Mouse (Mus musculus) liver, postnatal 0 days (tissue): ENCODE measurements around the gene Klhl6. TPM values are rescaled to one million over a fixed set of nuclear protein-coding genes. Genes with fewer than 3 reads are reported as not detected.

Source experiments
- ATAC-seq: fragments of 200-750 bp; cut with Nextera tagmentation; 2 replicates; pipeline ENCODE4 v1.8.0; 2017; ENCODE audit warnings: mild to moderate bottlenecking, moderate library complexity
- DNase-seq: peaks from one replicate; pipeline ENCODE4 v3.0.0-alpha.2; 2016
- H3K27ac ChIP-seq: fragments of 300-500 bp; sonication (generic); 2 replicates; pipeline ENCODE4 v1.5.1; 2014; ENCODE audit warnings: antibody characterized with exemption, moderate library complexity, mild to moderate bottlenecking, low read depth
- H3K27me3 ChIP-seq: fragments of 300-500 bp; sonication (generic); 2 replicates; pipeline ENCODE4 v1.6.1; 2014; ENCODE audit warnings: low read length, control low read depth, mixed read lengths; ENCODE audit not compliant: insufficient read depth
- H3K36me3 ChIP-seq: fragments of 300-500 bp; sonication (generic); replicated peaks from 2 replicates; pipeline ENCODE4 v1.6.1; 2014; ENCODE audit warnings: mild to moderate bottlenecking, control low read depth, low read length, moderate library complexity, mixed read lengths; ENCODE audit not compliant: insufficient read depth
- H3K4me1 ChIP-seq: fragments of 300-500 bp; sonication (generic); 2 replicates; pipeline ENCODE4 v1.6.1; 2014; ENCODE audit warnings: antibody characterized with exemption, mild to moderate bottlenecking, control low read depth; ENCODE audit not compliant: insufficient read depth
- H3K4me2 ChIP-seq: fragments of 300-500 bp; sonication (generic); 2 replicates; pipeline ENCODE4 v1.6.1; 2014; ENCODE audit warnings: low read depth, mild to moderate bottlenecking, low read length, moderate library complexity, mixed read lengths
- H3K4me3 ChIP-seq: fragments of 300-500 bp; sonication (generic); 2 replicates; pipeline ENCODE4 v1.5.1; 2014; ENCODE audit warnings: low read depth, low read length
- H3K9ac ChIP-seq: fragments of 300-500 bp; sonication (generic); replicated peaks from 2 replicates; pipeline ENCODE4 v1.6.1; 2014; ENCODE audit warnings: mild to moderate bottlenecking, moderate library complexity
- H3K9me3 ChIP-seq: fragments of 300-500 bp; sonication (generic); 2 replicates; pipeline ENCODE4 v1.6.1; 2016; ENCODE audit warnings: mild to moderate bottlenecking, control low read depth, low read length, mixed read lengths
- CTCF ChIP-seq: sonication (generic); IDR thresholded peaks from 2 replicates; pipeline ENCODE4 v1.5.1; 2016; ENCODE audit warnings: antibody characterized with exemption, low read depth
- EP300 ChIP-seq: IDR thresholded peaks from 2 replicates; pipeline ENCODE4 v1.6.1; 2016; ENCODE audit warnings: antibody characterized with exemption, low read depth, mild to moderate bottlenecking
- WGBS: fragments of 180-500 bp; shearing (Covaris S2); extraction: QIAGEN DNeasy Blood & Tissue Kit; methylation state at CpG from one replicate; pipeline ENCODE4 v1.1.7; 2014; ENCODE audit not compliant: insufficient replicate concordance; 5-methylcytosine and 5-hydroxymethylcytosine counted together
- polyA plus RNA-seq: library from polyadenylated mRNA; unstranded; fragments of >200 nt; fragmentation: Nextera tagmentation; extraction: Ambion mirVana; gene quantifications from 2 replicates; pipeline ENCODE4 v1.2.1, GENCODE M21; 2015

Gene Klhl6
- polyA plus RNA-seq, 1 experiment from 2014 or later = 17.2 TPM

DNA sequence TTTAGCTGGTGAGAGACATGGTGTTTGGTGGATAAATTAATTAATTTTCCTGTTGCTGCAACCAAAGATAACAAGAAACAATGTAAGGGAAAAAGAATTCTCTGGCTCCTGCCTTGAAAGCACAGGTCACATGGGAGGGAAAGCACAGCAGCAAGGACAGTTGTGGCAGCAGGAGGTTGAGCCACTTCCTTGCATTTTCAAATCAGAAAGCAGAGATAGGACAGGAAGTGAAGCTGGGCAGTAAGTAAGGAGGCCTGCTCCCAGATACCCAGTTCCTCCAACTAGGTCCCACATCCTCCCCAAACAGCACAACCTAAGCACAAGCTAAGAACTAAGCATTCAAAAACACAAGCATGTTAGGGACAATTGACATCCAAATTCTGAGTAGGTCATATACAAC, 15.9 kb downstream of the Klhl6 start:
- peak; percentile 36; the same call in 1 of the 2 replicates for ATAC-seq
- no peaks in the 10 kb centered on the region for H3K9me3 ChIP-seq
- DNase-seq = no peak
- H3K4me2 ChIP-seq = no peak overlapping the region
- no peak overlapping the region for H3K27ac ChIP-seq
- no peak overlapping the region for H3K9ac ChIP-seq
- TF ChIP-seq CTCF (no peak), EP300 (no peak)
- no peaks in the 10 kb centered on the region for H3K27me3 ChIP-seq
- H3K4me1 ChIP-seq = peaks cover 14% of the 10 kb centered on the region; the same call in 1 of the 2 replicates
- no peaks in the 10 kb centered on the region for H3K36me3 ChIP-seq
- H3K4me3 ChIP-seq = no peak overlapping the region

- no peak overlapping the region for H3K4me3 ChIP-seq
- H3K27me3 ChIP-seq = no peaks in the 10 kb centered on the region
- no peak for ATAC-seq
- H3K9ac ChIP-seq = no peak overlapping the region
- no peaks in the 10 kb centered on the region for H3K36me3 ChIP-seq
- no peak for DNase-seq
- WGBS = 58% methylated on average over 1 of the region's 1 CpGs
- H3K4me1 ChIP-seq = peaks cover 14% of the 10 kb centered on the region; the same call in 1 of the 2 replicates
- TF ChIP-seq EP300 (no peak), CTCF (no peak)
- no peak overlapping the region for H3K27ac ChIP-seq
- H3K4me2 ChIP-seq = no peak overlapping the region
- H3K9me3 ChIP-seq = no peaks in the 10 kb centered on the region
Observed at GRCm38 (mm10) chr16:19966437-19966836, 16.4 kb downstream of the Klhl6 start.

DNA sequence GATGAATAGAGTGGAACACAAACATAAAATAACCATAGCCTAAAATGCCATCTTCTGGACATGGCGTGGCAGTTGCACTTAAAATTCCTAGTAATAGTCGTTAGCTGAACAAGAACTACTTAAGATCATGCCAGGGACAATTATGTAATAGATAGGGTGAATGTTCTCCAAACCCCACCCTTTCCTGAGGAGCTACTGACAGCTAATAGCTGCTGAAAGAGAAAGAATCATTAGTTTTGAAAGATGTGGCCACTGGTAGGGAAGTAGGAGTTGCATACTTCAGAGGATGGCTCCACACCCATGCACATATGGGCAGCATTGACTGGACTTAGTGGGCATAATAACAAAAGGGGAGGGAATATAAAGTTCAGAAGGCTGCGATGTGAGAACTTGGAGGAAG, 19.9 kb downstream of the Klhl6 start:
- ATAC-seq = no peak
- Histone ChIP-seq H3K9ac (no peak overlapping the region), H3K9me3 (no peaks in the 10 kb centered on the region), H3K4me3 (no peak overlapping the region), H3K4me1 (peaks cover 14% of the 10 kb centered on the region; the same call in 1 of the 2 replicates), H3K27ac (no peak overlapping the region), H3K36me3 (no peaks in the 10 kb centered on the region), H3K27me3 (no peaks in the 10 kb centered on the region), H3K4me2 (no peak overlapping the region)
- TF ChIP-seq CTCF (no peak), EP300 (no peak)
- 53% methylated on average over 3 of the region's 3 CpGs for WGBS
- no peak for DNase-seq

- peaks cover 7% of the 10 kb centered on the region; the same call in 1 of the 2 replicates for H3K36me3 ChIP-seq
- H3K4me3 ChIP-seq = no peak overlapping the region
- H3K27me3 ChIP-seq = no peaks in the 10 kb centered on the region
- no peaks in the 10 kb centered on the region for H3K4me1 ChIP-seq
- peak overlapping the region; percentile 18; the same call in 1 of the 2 replicates for H3K27ac ChIP-seq
- H3K9me3 ChIP-seq = no peaks in the 10 kb centered on the region
- H3K9ac ChIP-seq = no peak overlapping the region
- ATAC-seq = no peak
- DNase-seq = no peak
- TF ChIP-seq EP300 (no peak), CTCF (no peak)
- 76% methylated on average over 2 of the region's 2 CpGs for WGBS
- no peak overlapping the region for H3K4me2 ChIP-seq
Observed at GRCm38 (mm10) chr16:19961070-19961469, 21.8 kb downstream of the Klhl6 start.

GRCm38 (mm10) chr16:19960407-19961058, 22.3 kb downstream of the Klhl6 start:
- ATAC-seq (no peak), DNase-seq (no peak)
- H3K27ac ChIP-seq = peak overlapping the region; percentile 18; the same call in 1 of the 2 replicates
- no peak overlapping the region for H3K4me3 ChIP-seq
- no peaks in the 10 kb centered on the region for H3K9me3 ChIP-seq
- TF ChIP-seq CTCF (no peak), EP300 (no peak; the same call in 1 of the 2 replicates)
- H3K4me1 ChIP-seq = no peaks in the 10 kb centered on the region
- H3K27me3 ChIP-seq = no peaks in the 10 kb centered on the region
- no peak overlapping the region for H3K9ac ChIP-seq
- H3K36me3 ChIP-seq = peaks cover 7% of the 10 kb centered on the region; the same call in 1 of the 2 replicates
- 46% methylated on average over 4 of the region's 4 CpGs for WGBS
- H3K4me2 ChIP-seq = no peak overlapping the region

DNA sequence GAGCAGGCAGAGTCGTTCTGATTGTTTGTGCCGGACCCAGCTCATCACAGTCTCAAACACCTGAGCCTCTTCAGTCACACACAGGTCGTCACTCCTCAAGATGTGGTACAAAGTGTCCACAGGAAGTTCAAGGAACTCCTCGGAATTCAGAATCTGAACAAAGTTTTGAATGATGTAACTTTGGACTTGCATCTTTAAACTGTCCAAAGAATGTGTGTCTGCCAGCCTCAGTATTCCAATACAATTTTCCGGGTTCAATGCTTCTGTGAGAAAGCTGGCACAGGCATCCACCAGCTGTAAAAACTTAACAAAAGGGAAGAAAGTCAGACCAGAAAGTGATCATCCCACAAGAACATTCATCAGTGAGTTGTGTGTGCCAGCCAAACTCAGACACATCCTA, 25.8 kb downstream of the Klhl6 start:
- Histone ChIP-seq H3K4me3 (no peak overlapping the region), H3K36me3 (peaks cover 11% of the 10 kb centered on the region; the same call in 1 of the 2 replicates), H3K27ac (no peak overlapping the region), H3K4me1 (no peaks in the 10 kb centered on the region), H3K27me3 (no peaks in the 10 kb centered on the region), H3K4me2 (no peak overlapping the region), H3K9ac (no peak overlapping the region), H3K9me3 (no peaks in the 10 kb centered on the region)
- DNase-seq = no peak
- TF ChIP-seq CTCF (no peak), EP300 (no peak)
- 81% methylated on average over 5 of the region's 5 CpGs for WGBS
- no peak for ATAC-seq

GRCm38 (mm10) chr16:19947336-19947735, 35.5 kb downstream of the Klhl6 start:
- Histone ChIP-seq H3K9me3 (no peaks in the 10 kb centered on the region), H3K27ac (no peak overlapping the region), H3K36me3 (peaks cover 25% of the 10 kb centered on the region), H3K27me3 (no peaks in the 10 kb centered on the region), H3K4me1 (no peaks in the 10 kb centered on the region), H3K4me3 (no peak overlapping the region), H3K9ac (no peak overlapping the region), H3K4me2 (no peak overlapping the region)
- DNase-seq (no peak), ATAC-seq (no peak)
- TF ChIP-seq CTCF (no peak), EP300 (no peak)
- WGBS = 77% methylated on average over 3 of the region's 3 CpGs
